Mouse (Mus musculus): Measurements from ENCODE around the gene Sgms1. TPM values are rescaled to one million over a fixed set of nuclear protein-coding genes. Genes with fewer than 3 reads are reported as not detected.

Gene Sgms1
- polyA plus RNA-seq (2015; fragmentation: Nextera tagmentation; extraction: Ambion mirVana) = 36.7 and 40.3 TPM in 2 replicates

DNA sequence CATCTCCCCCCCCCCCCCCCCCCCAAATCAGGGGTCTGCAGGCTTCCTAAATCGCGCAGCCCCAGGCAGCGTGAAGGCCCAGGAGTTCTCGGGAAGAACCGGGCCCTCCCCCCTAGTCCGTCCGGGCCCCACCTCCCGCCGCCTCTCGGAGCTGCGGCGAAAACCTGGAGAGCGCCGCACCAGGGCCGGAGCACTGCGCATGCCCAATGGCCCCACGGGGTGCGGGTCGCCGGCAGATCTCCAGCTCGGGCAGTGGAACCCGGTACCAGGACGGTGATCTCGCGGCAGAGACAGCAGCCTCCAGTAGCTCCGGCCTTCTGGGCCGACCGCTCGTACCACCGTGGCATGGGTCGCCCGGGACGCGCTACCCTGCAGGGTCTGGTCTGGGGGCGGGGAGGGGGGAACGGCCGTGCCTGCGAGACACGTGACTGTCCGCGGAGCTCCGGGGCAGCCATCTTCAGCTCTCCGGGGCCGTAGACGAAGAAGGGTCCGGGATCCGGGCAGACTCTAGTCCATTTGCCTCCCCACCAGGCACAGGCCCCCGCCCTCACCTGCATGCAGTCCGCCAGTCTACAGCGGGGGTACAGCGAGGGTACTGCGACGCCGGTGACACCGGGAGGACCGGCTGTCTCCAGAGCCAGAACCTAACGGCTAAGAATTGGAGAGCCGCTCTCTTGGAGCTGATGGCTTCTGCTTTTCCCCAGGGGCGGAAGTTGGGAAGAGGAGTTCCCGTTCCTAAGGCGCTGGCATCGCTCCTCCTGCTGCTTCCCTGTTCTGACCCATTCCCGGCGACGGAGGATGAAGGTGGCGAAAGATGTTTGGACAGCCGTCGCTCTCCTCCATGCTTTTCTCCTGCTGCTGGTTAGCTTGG is at the start of gene Sgms1:
Sgms1 (minus strand) TSS at position 714 of the 871 bp plus-strand sequence.
- 0 out of 2 replicates have a peak, but pooled peaks cover 3% of the 10 kb centered on the region for H3K36me3 ChIP-seq
- no peaks in the 10 kb centered on the region for H3K27me3 ChIP-seq
- no peaks in the 10 kb centered on the region for H3K9me3 ChIP-seq (replicated peaks)
- peak within 1 kb of the TSS; percentile 97 for H3K27ac ChIP-seq
- peaks cover 36% of the 10 kb centered on the region for H3K4me1 ChIP-seq (replicated peaks)
- H3K4me2 ChIP-seq = peak within 1 kb of the TSS; percentile 94
- peak within 1 kb of the TSS; percentile 97 for H3K4me3 ChIP-seq
- peak within 1 kb of the TSS; percentile 81 for H3K9ac ChIP-seq
- WGBS = under 1% methylated on average over 68 of the region's 68 CpGs
- ATAC-seq (replicated peaks; ENCODE audit: insufficient number of reproducible peaks, insufficient read depth, low FRiP score, low read depth) = peak; percentile 91

DNA sequence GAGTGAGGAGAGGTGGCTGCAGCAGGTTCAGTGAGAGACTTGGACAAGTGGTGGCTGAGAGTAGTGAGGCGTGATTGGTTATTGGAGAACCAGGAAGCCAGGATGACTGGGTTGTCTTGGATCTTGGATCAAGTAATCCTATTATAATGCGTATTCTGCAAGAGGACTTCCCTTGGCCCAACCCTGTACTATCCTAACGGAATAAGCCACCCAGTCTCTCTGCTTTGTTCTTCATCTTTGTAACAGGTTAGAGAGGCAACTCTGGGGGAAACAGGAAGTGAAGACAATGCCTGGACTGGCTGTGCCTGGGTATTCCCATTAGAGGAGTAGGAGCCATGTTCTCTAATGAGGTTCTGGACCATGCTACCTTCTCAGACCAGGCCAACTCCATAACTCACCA is 36.3 kb upstream of the Sgms1 start:
- no peaks in the 10 kb centered on the region for H3K9me3 ChIP-seq (replicated peaks)
- no peaks in the 10 kb centered on the region for H3K4me1 ChIP-seq (replicated peaks)
- 81% methylated on average over 3 of the region's 3 CpGs for WGBS
- H3K9ac ChIP-seq = no peak overlapping the region
- H3K36me3 ChIP-seq = no peaks in the 10 kb centered on the region
- H3K4me3 ChIP-seq = no peak overlapping the region
- ATAC-seq (replicated peaks; ENCODE audit: insufficient number of reproducible peaks, insufficient read depth, low FRiP score, low read depth) = no peak
- H3K4me2 ChIP-seq = no peak overlapping the region
- H3K27ac ChIP-seq = no peak overlapping the region
- H3K27me3 ChIP-seq = no peaks in the 10 kb centered on the region

DNA sequence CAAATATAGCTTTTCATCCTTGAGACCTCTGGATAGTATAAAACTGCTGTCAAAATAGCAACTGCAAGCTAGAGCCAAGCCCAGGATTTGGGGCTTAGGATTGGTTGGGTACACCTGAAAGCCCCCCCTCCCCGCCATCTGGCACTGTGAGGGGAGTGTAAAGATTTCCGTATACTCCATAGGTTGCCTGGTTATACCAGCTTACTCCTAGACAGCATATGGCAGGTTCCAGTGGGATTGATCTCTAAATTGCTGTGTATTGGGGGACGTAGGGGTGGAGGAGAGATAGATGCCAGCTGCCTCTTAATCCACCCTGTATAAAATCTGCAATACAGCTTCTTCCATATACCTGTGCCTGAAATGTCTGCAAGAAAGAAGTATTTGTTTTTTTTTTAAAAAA is 35.2 kb upstream of the Sgms1 start:
- Histone ChIP-seq H3K27me3 (no peaks in the 10 kb centered on the region), H3K27ac (no peak overlapping the region), H3K9me3 (replicated peaks) (no peaks in the 10 kb centered on the region), H3K4me2 (no peak overlapping the region), H3K4me1 (replicated peaks) (no peaks in the 10 kb centered on the region), H3K36me3 (no peaks in the 10 kb centered on the region), H3K4me3 (no peak overlapping the region), H3K9ac (no peak overlapping the region)
- ATAC-seq (replicated peaks; ENCODE audit: insufficient number of reproducible peaks, insufficient read depth, low FRiP score, low read depth) = no peak
- 85% methylated on average over 3 of the region's 3 CpGs for WGBS

DNA sequence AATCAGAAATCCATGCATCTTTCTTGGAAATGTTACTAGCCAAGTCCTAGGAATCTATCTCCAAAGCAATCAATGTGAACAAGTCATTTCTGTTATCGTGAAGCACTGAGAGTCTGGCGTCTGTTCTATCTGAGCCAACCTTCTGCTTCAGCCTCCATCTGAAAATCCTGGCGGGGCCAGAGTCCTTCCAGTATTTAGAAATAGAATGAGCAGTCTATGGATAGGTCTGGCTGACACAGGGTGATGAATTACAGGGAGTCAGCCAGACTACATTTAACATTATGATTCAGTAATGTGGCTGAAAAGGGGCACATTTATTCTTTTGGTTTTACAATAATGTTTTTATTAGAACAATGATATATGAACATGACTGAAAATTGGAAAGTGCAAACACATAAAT is 29.6 kb upstream of the Sgms1 start:
- no peak for ATAC-seq (replicated peaks; ENCODE audit: insufficient number of reproducible peaks, insufficient read depth, low FRiP score, low read depth)
- WGBS = 36% methylated on average over 3 of the region's 3 CpGs
- Histone ChIP-seq H3K4me1 (replicated peaks) (no peaks in the 10 kb centered on the region), H3K4me2 (no peak overlapping the region), H3K9me3 (replicated peaks) (no peaks in the 10 kb centered on the region), H3K36me3 (no peaks in the 10 kb centered on the region), H3K27ac (no peak overlapping the region), H3K27me3 (no peaks in the 10 kb centered on the region), H3K9ac (no peak overlapping the region), H3K4me3 (no peak overlapping the region)

DNA sequence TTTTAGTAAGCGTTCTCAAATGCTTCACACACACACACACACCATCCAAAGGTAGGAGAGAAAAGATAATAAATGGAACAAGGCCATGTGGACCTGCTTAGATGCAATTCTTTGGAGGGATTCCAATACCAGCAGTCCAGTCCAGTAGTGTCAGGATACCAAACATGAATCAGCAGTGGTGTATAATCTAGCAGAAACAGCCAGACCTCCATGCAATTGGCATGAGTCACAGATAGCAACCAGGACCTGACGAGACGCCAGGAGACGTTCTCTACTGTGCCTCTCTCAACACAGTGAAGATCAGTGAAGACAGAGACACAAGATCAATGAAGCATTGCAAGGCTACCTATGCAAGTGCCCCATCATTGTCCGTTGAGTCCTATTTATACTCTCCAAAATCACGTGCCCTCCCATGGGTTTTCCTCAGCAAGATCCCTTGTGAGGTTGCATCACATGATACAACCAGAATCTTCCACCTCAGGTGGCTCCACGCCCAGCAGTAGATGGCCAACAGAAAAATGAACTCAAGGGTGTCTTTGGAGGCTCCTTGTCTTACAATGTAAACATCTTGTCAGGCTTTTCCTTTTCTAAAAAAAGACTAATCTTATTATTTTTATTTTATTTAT is 27.3 kb upstream of the Sgms1 start:
- no peak overlapping the region for H3K4me2 ChIP-seq
- no peaks in the 10 kb centered on the region for H3K4me1 ChIP-seq (replicated peaks)
- H3K27me3 ChIP-seq = no peaks in the 10 kb centered on the region
- 56% methylated on average over 7 of the region's 7 CpGs for WGBS
- no peak for ATAC-seq (replicated peaks; ENCODE audit: insufficient number of reproducible peaks, insufficient read depth, low FRiP score, low read depth)
- H3K9me3 ChIP-seq (replicated peaks) = no peaks in the 10 kb centered on the region
- no peaks in the 10 kb centered on the region for H3K36me3 ChIP-seq
- H3K27ac ChIP-seq = no peak overlapping the region
- H3K9ac ChIP-seq = no peak overlapping the region
- H3K4me3 ChIP-seq = no peak overlapping the region

DNA sequence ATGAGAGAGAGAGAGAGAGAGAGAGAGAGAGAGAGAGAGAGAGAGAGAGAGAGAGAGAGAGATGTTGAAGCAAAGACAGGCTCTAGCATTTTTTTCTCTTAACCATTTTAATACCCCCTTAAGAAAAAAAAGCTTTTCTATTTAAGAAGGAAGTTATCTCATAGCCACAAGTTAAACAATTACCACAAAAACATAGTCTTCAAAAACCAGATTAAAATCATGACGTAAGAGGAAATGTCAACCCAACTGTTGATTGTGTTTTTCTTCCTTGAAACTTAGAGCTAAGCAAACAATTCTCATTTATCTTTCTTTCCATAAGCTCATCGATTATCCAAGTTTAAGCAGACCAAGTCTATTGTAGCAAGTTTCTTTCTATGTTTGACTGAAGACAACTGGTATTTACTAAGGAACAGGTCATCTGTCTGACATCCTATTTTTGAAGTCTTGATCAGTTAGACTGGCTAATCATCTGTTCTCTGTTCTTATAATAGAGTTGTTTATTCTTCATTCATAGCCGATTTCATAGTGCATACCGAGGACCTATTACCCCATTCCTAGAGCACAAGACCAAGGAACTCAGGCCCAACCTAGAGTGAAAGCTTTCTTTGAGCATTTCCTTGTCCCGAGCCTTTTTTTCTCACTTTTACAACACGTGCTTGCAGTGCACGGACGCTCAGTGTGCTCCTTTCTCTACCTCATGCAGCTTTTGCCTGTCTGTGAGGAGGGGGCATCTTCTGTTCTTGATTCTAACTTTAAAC is 20.3 kb upstream of the Sgms1 start:
- 62% methylated on average over 8 of the region's 8 CpGs for WGBS

DNA sequence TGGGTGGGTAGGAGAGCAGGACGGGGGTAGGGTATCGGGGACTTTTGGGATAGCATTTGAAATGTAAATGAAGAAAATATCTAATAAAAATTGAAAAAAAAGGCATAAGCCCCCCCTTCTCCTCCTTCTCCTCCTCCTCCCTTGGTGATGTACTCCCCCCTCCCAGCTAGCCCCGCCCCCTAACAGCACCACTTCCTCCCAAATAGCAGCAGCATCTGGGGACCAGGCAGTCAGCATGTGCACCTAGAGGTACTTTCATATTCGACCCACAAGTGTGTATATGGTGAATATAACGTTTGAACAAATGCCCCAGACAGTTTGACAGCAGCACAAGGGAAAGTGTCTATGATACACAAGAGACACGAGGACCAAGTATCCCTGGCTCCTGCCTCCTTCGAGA is 17.2 kb upstream of the Sgms1 start:
- H3K9me3 ChIP-seq (replicated peaks) = no peaks in the 10 kb centered on the region
- no peaks in the 10 kb centered on the region for H3K4me1 ChIP-seq (replicated peaks)
- H3K4me2 ChIP-seq = no peak overlapping the region
- H3K27me3 ChIP-seq = no peaks in the 10 kb centered on the region
- no peak overlapping the region for H3K27ac ChIP-seq
- H3K4me3 ChIP-seq = no peak overlapping the region
- no peak for ATAC-seq (replicated peaks; ENCODE audit: insufficient number of reproducible peaks, insufficient read depth, low FRiP score, low read depth)
- no peak overlapping the region for H3K9ac ChIP-seq
- no peaks in the 10 kb centered on the region for H3K36me3 ChIP-seq
- 63% methylated on average over 7 of the region's 7 CpGs for WGBS

More for the DNA sequence above, 20.3 kb upstream of the Sgms1 start:
- Histone ChIP-seq H3K36me3 (no peaks in the 10 kb centered on the region), H3K4me3 (no peak overlapping the region), H3K4me1 (replicated peaks) (no peaks in the 10 kb centered on the region), H3K9me3 (replicated peaks) (no peaks in the 10 kb centered on the region), H3K9ac (no peak overlapping the region), H3K27ac (no peak overlapping the region), H3K27me3 (no peaks in the 10 kb centered on the region), H3K4me2 (no peak overlapping the region)
- ATAC-seq (replicated peaks; ENCODE audit: insufficient number of reproducible peaks, insufficient read depth, low FRiP score, low read depth) = no peak

DNA sequence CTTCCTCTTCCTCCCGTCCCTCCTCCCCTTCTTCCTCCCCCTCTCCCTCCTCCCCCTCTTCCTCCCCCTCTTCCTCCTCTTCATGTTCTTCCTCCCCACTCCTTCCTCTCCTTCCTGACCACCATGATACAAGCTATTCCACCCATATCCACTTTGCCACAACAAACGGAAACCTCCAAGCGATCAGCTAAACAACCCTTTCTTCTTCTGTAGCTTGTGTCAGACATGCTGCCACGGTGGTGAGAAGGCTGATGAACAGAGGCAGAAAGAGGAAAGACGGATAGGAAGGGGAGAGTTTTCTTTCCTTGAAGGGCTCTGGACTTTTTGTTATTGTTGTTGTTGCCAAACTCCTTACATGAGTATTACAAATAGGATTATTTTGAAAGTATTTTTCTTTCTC is 14.9 kb upstream of the Sgms1 start:
- Histone ChIP-seq H3K27ac (no peak overlapping the region), H3K4me3 (no peak overlapping the region), H3K9ac (no peak overlapping the region), H3K9me3 (replicated peaks) (no peaks in the 10 kb centered on the region), H3K4me2 (no peak overlapping the region), H3K27me3 (no peaks in the 10 kb centered on the region), H3K4me1 (replicated peaks) (no peaks in the 10 kb centered on the region), H3K36me3 (no peaks in the 10 kb centered on the region)
- 62% methylated on average over 5 of the region's 5 CpGs for WGBS
- no peak for ATAC-seq (replicated peaks; ENCODE audit: insufficient number of reproducible peaks, insufficient read depth, low FRiP score, low read depth)

DNA sequence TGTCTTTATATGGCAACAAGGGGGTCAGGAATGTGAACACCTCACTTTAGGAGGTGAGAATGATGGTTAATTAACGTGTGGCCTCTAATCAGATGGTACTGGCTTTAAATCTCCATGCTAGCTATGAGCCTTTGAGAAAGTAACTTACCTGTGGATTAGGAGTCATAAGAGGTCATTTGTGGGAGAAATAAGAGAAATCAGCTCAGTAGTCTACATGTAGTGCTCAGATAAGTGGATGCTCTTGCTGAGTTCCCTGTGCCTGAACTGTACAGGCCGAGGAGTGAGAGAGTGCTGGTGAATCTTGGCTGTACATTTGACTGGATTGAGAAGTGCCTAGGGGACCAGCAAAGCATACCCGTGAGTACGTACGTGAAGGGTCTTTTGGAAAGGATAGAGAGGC is 14.3 kb upstream of the Sgms1 start:
- H3K27ac ChIP-seq = no peak overlapping the region
- no peak for ATAC-seq (replicated peaks; ENCODE audit: insufficient number of reproducible peaks, insufficient read depth, low FRiP score, low read depth)
- no peaks in the 10 kb centered on the region for H3K4me1 ChIP-seq (replicated peaks)
- no peaks in the 10 kb centered on the region for H3K36me3 ChIP-seq
- WGBS = 81% methylated on average over 5 of the region's 5 CpGs
- H3K9me3 ChIP-seq (replicated peaks) = no peaks in the 10 kb centered on the region
- no peak overlapping the region for H3K9ac ChIP-seq
- no peak overlapping the region for H3K4me3 ChIP-seq
- no peaks in the 10 kb centered on the region for H3K27me3 ChIP-seq
- H3K4me2 ChIP-seq = no peak overlapping the region

DNA sequence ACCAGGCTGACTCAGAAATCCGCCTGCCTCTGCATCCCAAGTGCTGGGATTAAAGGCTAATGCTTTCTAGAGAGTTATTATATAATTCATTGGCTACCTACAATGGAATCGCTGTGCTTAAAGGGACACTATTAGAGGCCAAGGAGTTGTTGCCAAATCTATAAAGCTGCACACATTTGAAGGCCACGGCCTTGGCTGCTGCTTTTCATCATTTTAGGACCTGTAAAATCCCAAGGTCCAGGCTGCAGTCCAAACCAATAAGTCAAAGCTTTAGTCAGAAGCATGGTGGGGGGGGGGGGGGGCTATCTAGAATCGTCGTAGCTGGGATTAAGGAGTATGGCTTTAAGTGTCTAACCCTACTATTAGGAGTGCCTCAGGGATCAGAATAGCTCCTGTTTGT is 9.0 kb upstream of the Sgms1 start:
- WGBS = 80% methylated on average over 5 of the region's 5 CpGs

DNA sequence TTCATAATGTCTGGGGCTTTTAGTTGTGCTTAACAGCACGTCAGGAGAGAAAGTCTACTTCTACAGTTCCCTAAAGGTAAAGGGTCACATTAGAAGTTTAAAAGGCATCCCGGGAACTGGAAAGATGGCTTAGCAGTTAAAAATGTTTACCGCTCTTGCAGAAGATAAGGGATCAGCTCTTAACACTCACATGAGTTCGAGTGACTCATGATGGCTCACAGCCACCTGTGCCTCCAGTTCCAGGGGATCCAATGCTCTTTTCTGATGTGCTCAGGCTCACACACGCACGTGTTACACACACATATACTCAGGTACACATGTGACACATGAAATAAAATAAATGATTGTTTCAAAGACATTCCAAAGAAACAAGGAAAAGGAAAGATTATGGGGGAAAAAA is 6.8 kb upstream of the Sgms1 start:
- H3K36me3 ChIP-seq = no peaks in the 10 kb centered on the region
- H3K4me2 ChIP-seq = no peak overlapping the region
- H3K9me3 ChIP-seq (replicated peaks) = no peaks in the 10 kb centered on the region
- H3K4me1 ChIP-seq (replicated peaks) = no peaks in the 10 kb centered on the region
- H3K27me3 ChIP-seq = no peaks in the 10 kb centered on the region
- no peak overlapping the region for H3K27ac ChIP-seq
- no peak overlapping the region for H3K4me3 ChIP-seq
- ATAC-seq (replicated peaks; ENCODE audit: insufficient number of reproducible peaks, insufficient read depth, low FRiP score, low read depth) = no peak
- WGBS = 70% methylated on average over 6 of the region's 6 CpGs
- H3K9ac ChIP-seq = no peak overlapping the region

More for the DNA sequence above, 9.0 kb upstream of the Sgms1 start:
- no peaks in the 10 kb centered on the region for H3K27me3 ChIP-seq
- no peak overlapping the region for H3K4me2 ChIP-seq
- H3K27ac ChIP-seq = no peak overlapping the region
- H3K4me1 ChIP-seq (replicated peaks) = no peaks in the 10 kb centered on the region
- H3K4me3 ChIP-seq = no peak overlapping the region
- no peaks in the 10 kb centered on the region for H3K36me3 ChIP-seq
- H3K9ac ChIP-seq = no peak overlapping the region
- no peaks in the 10 kb centered on the region for H3K9me3 ChIP-seq (replicated peaks)
- ATAC-seq (replicated peaks; ENCODE audit: insufficient number of reproducible peaks, insufficient read depth, low FRiP score, low read depth) = no peak
